Mouse (Mus musculus): Measurements from ENCODE around the gene Ly75. TPM values are rescaled to one million over a fixed set of nuclear protein-coding genes. Genes with fewer than 3 reads are reported as not detected.

The Ly75 gene
- under 1 TPM; 0.01 to 0.02 TPM for polyA plus RNA-seq (2012; fragmentation: generic; extraction: Trizol)

DNA sequence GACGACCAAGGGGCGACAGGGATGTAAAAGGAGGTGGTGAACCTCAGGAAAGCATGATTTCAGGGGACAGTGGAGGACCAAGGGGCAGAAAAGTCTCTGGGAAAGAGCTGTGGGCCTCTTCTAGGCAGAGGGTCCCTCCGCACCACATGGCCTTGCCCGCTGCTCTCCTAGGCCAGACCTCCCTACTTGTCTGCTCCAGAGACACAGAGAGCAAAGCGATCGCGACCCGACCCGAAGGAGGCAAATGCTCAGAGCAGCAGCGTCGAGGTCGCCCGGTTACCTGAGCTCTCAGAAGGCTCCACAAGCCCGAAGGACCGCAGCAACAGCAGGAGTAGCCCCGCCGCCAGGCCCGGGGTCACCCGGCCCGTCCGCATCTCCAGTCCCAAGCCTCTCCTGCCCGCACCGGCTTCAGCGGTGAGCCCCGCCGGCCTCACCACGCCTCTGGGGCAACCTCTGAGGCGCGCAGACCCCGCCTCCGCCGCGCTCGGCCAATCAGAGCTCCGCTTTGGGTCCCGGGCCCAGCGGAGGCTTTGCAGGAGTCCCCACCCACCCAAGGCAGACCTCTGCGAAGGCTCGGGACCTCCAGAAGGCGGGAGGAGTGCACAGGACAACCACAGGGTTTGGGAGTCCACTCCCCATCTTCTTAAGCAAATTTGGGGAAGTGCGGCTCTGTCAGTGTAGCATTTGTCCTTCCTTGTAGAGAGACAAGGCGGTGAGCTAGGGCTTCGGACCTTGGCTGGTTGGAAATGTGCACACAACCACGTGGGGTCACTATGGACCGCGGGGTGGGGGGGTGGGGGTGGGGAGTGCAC is at the start of gene Ly75:
TSS of gene Ly75 (minus strand) at position 446 of the 812 bp plus-strand sequence.

DNA sequence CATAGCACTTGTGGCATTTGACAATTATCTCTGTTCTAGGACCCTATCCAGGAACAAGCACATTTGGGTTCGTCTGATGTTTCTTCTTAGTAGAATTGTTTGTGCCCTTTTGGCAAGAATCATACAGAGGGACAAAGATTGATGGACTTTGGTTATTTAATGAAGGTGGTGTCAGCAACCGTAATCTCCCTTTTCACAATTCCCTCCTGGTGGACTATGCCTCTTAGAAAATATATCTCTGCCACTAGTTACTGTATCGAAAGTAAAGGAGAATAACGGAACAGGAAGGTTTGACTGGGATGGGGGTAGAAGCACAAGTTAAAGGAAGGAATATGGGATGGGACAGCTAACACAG is 98.7 kb downstream of the Ly75 start, which contains the start of gene Cd302:
TSS of gene Cd302 (minus strand) at position 22 of the 355 bp plus-strand sequence.

Other genes with a start within 250 kb of the Ly75 start
- gene Baz2b, start 173.5 kb downstream of the Ly75 start, polyA plus RNA-seq (2012; fragmentation: generic; extraction: Trizol): 10 to 100 TPM in 1 of 2 experiments, 1 to 10 TPM in 1; 1.7 to 10.5 TPM
- 1 to 10 TPM in 1 of 2 experiments, under 1 TPM in 1; 0.29 to 3.8 TPM for gene March7, start 173.4 kb downstream of the Ly75 start, polyA plus RNA-seq (2012; fragmentation: generic; extraction: Trizol)
- 1 to 10 TPM in 1 of 2 experiments, under 1 TPM in 1; 0.11 to 2.2 TPM for gene Cd302, start 98.8 kb downstream of the Ly75 start, polyA plus RNA-seq (2012; fragmentation: generic; extraction: Trizol)
- not detected for gene Pla2r1, start 170.0 kb upstream of the Ly75 start, polyA plus RNA-seq (2012; fragmentation: generic; extraction: Trizol)

Measured in C3H10T1/2 (cell line).